Mouse (Mus musculus) layer of hippocampus, adult 11-12 months (tissue): ENCODE results near the gene Zfp366.

Experiments
- DNase-seq: peaks from one replicate; pipeline ENCODE4 v3.0.0; 2022; ENCODE audit warnings: low spot score

The Zfp366 gene

GRCm38 (mm10) chr13:99226809-99227208 lies 42.2 kb downstream of the Zfp366 start:
- DNase-seq: no peak

DNA sequence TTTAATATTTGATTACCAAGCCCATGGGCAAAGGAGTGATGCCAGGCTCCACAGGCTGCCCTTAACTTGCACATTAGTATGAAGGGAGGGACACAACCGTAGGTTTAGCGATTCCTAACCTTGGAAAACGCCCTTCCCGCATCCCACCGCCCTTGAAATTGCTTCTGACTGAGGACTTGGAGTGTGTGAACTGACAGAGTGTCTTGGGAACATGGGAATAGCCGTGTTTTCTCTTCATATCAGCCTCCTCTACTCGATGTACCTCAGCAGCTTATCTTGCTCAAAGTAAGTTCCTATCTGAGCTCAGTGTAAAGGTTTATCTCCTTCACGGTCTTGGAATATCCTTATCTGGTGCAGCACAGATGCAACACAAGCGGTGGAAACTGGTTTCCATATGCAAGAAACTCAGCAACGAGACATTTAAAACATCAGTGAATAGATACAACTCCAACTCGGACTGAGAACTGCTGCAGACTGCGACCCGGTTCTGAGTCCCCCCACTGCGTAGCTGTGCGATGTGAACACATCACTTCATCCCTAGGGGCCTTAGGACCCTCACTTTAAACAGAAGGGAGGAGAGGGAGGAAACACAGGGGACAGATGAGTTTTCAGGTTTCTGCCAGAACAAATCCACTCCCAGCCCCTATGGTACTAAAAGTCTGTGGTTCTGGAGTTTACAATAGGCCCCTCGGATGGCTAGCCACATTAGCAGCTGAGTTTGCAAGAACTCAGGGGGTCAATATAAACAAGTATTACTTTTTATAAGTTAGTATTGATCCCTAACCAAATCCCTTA lies 43.0 kb downstream of the Zfp366 start:
- no peak for DNase-seq

GRCm38 (mm10) chr13:99228821-99229570 lies 44.4 kb downstream of the Zfp366 start:
- no peak for DNase-seq

GRCm38 (mm10) chr13:99229641-99230494 lies 45.2 kb downstream of the Zfp366 start:
- DNase-seq: no peak

DNA sequence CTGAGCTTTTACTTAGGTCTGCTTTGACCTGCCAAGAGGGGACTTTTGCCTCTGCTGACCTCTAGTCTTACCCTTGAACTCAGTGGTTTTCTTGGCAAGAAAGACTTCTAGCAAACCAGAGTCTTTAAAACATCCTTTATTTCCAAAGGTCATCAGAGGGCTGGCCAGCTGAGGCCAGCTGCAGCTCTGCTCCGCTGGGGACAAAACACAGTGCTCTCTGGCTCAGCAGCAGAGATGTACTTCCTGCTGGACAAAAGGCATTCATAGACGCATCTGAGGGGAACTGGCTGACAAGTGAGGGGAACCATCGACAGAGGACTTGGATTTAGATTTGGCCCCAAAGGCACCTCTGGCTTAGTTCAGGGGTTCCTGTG lies 45.9 kb downstream of the Zfp366 start:
- no peak for DNase-seq

- no peak for DNase-seq
Observed at GRCm38 (mm10) chr13:99233333-99233732, 48.7 kb downstream of the Zfp366 start.

GRCm38 (mm10) chr13:99233956-99234355 lies 49.3 kb downstream of the Zfp366 start:
- no peak for DNase-seq

GRCm38 (mm10) chr13:99235428-99236210 lies 51.0 kb downstream of the Zfp366 start:
- no peak for DNase-seq

- no peak for DNase-seq
Observed at GRCm38 (mm10) chr13:99236222-99236621, 51.6 kb downstream of the Zfp366 start.

- no peak for DNase-seq
Observed at GRCm38 (mm10) chr13:99237122-99237521, 52.5 kb downstream of the Zfp366 start.

GRCm38 (mm10) chr13:99237841-99238216 lies 53.2 kb downstream of the Zfp366 start:
- no peak for DNase-seq

- no peak for DNase-seq
Observed at GRCm38 (mm10) chr13:99238217-99239160, 53.9 kb downstream of the Zfp366 start.

- DNase-seq: no peak
Observed at GRCm38 (mm10) chr13:99239161-99239530, 54.5 kb downstream of the Zfp366 start.

- DNase-seq: no peak
Observed at GRCm38 (mm10) chr13:99239741-99240140, 55.1 kb downstream of the Zfp366 start.

DNA sequence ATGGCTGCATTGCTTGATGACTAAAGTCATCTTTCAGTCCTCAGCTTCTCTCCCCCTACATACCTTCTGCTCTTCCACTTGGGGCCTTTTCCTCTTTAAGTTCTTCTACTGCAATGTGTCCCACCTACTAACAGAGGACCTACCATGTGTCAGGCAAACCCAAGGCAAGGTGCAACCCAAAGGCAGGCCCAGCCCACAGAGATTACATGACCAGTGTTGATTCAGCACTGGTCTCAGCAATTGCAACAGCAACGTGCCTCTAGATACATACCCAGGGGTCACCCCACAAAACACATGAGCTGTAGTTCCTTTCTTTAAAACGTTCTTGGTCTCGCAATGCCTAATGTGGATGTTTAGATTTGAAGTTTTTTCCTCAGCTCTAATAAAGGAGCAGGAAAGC lies 57.4 kb downstream of the Zfp366 start:
- no peak for DNase-seq

DNA sequence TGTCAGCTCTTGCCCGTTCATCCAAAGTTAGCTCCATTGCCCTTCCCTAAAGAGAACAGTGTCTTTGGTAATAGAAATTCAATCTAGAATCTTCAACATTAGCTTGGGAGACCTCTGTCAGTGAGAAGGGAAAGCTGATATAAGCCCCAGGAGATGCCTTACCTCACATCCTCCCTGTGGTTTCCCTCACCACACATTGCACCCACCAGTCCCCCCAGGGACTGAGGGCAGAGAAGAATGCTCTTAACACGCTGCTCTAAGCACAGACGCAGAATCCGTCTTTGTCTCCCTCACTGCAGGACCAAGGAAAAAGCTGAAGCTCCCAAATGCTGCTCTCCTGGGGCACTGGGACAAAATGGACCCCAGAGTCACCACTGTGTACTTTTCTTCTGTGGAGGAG lies 58.3 kb downstream of the Zfp366 start:
- DNase-seq: no peak

DNA sequence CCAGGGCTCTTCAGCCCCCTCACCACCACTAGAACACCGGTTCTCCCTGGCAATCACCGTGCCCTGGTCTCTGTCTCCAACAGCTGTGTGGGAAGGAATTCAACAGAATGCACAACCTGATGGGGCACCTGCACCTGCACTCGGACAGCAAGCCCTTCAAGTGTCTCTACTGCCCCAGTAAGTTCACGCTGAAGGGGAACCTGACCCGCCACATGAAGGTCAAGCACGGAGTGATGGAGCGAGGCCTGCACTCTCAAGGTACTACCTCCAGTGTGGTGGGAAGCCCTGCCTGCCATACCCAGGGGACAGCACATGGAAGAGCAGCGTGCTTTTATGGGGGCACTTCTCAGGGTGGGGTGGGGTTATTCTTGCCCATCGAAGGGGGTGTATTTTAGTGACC lies 59.2 kb downstream of the Zfp366 start:
- no peak for DNase-seq

DNA sequence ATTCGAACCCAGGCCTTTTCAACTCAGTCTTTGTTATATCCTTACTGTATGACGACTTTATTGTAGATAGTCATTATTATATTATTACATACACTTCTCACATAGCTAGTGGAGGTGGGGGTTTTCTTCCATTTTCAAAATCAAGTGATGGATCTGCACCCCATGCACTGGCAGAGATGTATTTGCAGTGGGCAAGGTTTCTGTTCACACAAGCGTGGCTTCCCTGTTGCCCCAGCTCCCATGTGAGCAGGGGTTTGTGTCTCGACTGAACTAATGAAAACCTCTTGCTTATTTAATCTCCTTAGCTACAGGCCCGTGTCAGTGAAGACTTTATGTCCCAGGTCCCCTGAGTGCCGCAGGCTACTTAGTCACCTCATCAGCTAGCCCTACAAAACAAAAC lies 59.8 kb downstream of the Zfp366 start:
- no peak for DNase-seq

- DNase-seq: no peak
Observed at GRCm38 (mm10) chr13:99244896-99245295, 60.3 kb downstream of the Zfp366 start.

GRCm38 (mm10) chr13:99245916-99246460 lies 61.4 kb downstream of the Zfp366 start:
- no peak for DNase-seq
